Mouse (Mus musculus) activated CD4-positive, CD25-positive, alpha-beta regulatory T cell, adult 4 months (primary cell): ENCODE results near the gene Olfr1185-ps1. TPM values are rescaled to one million over a fixed set of nuclear protein-coding genes. Genes with fewer than 3 reads are reported as not detected.
"Not testable (repeated sequence)": the region's sequence is repeated elsewhere in the genome, so short reads cannot be mapped to it uniquely, and the experiment has no call there.

Source experiments
- ATAC-seq: one replicate; pipeline ENCODE4 v1.8.0; 2017
- polyA plus RNA-seq, 2 experiments: library from polyadenylated mRNA; unstranded; fragments of 100-300 nt; shearing (Covaris generic); gene quantifications; one replicate each; pipeline ENCODE4 v1.2.1; 2017

The Olfr1185-ps1 gene
- under 1 TPM in 1 of 2 experiments, not detected in 1; 0.16 TPM for polyA plus RNA-seq

GRCm38 (mm10) chr2:88493020-88493419 is at the start of gene Olfr1185-ps1:
Gene Olfr1185-ps1 (plus strand): TSS chr2:88493320.
- no peak for ATAC-seq

GRCm38 (mm10) chr2:88449031-88449430 is 44.1 kb upstream of the Olfr1185-ps1 start, which contains the start of gene Gm13757:
Gene Gm13757 (minus strand): TSS chr2:88449131.
- no peak for ATAC-seq

- not testable (repeated sequence) for ATAC-seq
Measured at GRCm38 (mm10) chr2:88454567-88454966, 38.6 kb upstream of the Olfr1185-ps1 start, which contains the start of gene Olfr1183. Gene Olfr1183 (plus strand): TSS chr2:88454867.

DNA sequence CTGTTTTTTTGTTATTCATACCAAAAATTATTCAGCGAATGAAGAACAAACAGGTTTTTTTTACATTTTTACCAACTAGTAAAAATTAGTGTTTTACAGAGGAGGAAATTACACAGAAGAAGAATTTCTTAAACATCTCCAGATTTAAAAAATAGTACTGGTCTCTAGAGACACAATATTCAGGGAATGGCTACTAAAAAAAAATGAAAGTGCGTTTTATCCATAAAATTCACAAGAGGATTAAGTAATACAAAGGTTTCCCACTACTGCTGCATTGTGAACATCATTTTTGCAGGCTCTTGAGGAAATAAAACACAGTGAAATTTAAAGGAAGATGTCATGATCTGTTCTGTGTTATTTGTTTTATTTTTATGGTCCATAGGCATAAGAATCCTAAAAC is 9.8 kb upstream of the Olfr1185-ps1 start, which contains the start of gene Olfr1184:
Gene Olfr1184, plus strand, starts transcription at position 301 of the 400 bp plus-strand sequence.
- ATAC-seq = no peak

DNA sequence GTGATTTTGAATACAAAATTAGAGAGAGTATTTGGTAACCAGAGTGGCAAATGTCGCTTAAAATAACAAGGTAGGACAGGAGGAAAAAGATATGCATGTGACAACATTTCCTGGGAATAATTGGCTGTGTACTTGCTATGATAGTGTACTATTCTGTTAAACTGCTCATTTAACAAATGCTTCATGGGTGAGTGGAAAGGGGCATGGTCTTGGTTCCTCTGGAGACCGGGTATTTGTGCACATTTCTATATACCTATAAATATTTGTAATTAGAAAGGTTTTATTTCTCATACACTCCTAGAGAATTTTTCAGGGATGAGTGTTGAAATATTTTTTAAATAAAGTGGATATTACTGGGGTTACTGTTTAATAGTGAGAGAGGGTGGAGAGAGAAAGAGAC is 25.1 kb downstream of the Olfr1185-ps1 start, which contains the start of gene Olfr1186:
Gene Olfr1186, plus strand, starts transcription at position 301 of the 400 bp plus-strand sequence.
- no peak for ATAC-seq

DNA sequence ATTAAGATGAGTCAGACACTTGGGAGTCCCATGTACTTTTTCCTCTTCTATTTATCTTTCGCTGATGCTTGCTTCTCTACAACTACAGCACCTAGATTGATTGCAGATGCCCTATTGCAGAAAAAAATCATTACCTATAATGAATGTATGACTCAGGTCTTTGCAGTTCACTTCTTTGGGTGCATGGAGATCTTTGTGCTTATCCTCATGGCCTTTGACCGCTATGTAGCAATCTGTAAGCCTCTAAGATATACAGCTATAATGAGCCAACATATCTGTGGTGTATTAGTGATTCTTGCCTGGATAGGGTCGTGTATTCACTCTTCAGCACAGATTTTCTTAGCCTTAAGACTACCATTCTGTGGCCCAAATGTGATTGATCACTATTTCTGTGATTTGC is 32.6 kb downstream of the Olfr1185-ps1 start:
- no peak for ATAC-seq

Other genes with a start within 250 kb of the Olfr1185-ps1 start
- gene Olfr1173, start 213.4 kb upstream of the Olfr1185-ps1 start, polyA plus RNA-seq = under 1 TPM in 1 of 2 experiments, not detected in 1; 0.11 TPM
- not detected for gene Olfr1174-ps, start 178.2 kb upstream of the Olfr1185-ps1 start, polyA plus RNA-seq
- gene Olfr1175-ps, start 166.1 kb upstream of the Olfr1185-ps1 start, polyA plus RNA-seq = under 1 TPM in 1 of 2 experiments, not detected in 1; 0.20 TPM
- not detected for gene Olfr1176, start 156.6 kb upstream of the Olfr1185-ps1 start, polyA plus RNA-seq
- not detected for gene Olfr1177-ps, start 146.8 kb upstream of the Olfr1185-ps1 start, polyA plus RNA-seq
- gene Olfr1178, start 106.3 kb upstream of the Olfr1185-ps1 start, polyA plus RNA-seq = not detected
- not detected for gene Olfr1179, start 86.9 kb upstream of the Olfr1185-ps1 start, polyA plus RNA-seq
- not detected for gene Olfr1180, start 74.2 kb upstream of the Olfr1185-ps1 start, polyA plus RNA-seq
- gene Olfr1181, start 67.1 kb upstream of the Olfr1185-ps1 start, polyA plus RNA-seq = not detected
- under 1 TPM in 1 of 2 experiments, not detected in 1; 0.21 TPM for gene Gm13757, start 44.2 kb upstream of the Olfr1185-ps1 start, polyA plus RNA-seq
- gene Olfr1183, start 38.5 kb upstream of the Olfr1185-ps1 start, polyA plus RNA-seq = not detected
- gene Olfr1184, start 9.7 kb upstream of the Olfr1185-ps1 start, polyA plus RNA-seq = not detected
- not detected for gene Olfr1186, start 25.2 kb downstream of the Olfr1185-ps1 start, polyA plus RNA-seq
- gene Olfr1188, start 63.6 kb downstream of the Olfr1185-ps1 start, polyA plus RNA-seq = not detected
- not detected for gene Olfr1189, start 93.1 kb downstream of the Olfr1185-ps1 start, polyA plus RNA-seq
- gene Olfr1191-ps1, start 147.2 kb downstream of the Olfr1185-ps1 start, polyA plus RNA-seq = not detected
- not detected for gene Olfr1192-ps1, start 155.2 kb downstream of the Olfr1185-ps1 start, polyA plus RNA-seq
- gene Olfr1193, start 182.3 kb downstream of the Olfr1185-ps1 start, polyA plus RNA-seq = not detected
- under 1 TPM in 1 of 2 experiments, not detected in 1; 0.17 TPM for gene Olfr1195, start 195.9 kb downstream of the Olfr1185-ps1 start, polyA plus RNA-seq
- gene Olfr1196, start 211.3 kb downstream of the Olfr1185-ps1 start, polyA plus RNA-seq = not detected
- gene Olfr1197, start 239.0 kb downstream of the Olfr1185-ps1 start, polyA plus RNA-seq = not detected